Mouse (Mus musculus): ENCODE measurements around the gene Vps45. TPM values are rescaled to one million over a fixed set of nuclear protein-coding genes. Genes with fewer than 3 reads are reported as not detected.

Vps45 gene
- polyA plus RNA-seq (2017; shearing (Covaris generic)): 10 to 100 TPM; 22.0 to 26.8 TPM

GRCm38 (mm10) chr3:96058231-96058896 lies at the start of gene Vps45:
Gene Vps45, minus strand, starts transcription at chr3:96058466.

GRCm38 (mm10) chr3:96104261-96105065 lies 46.2 kb upstream of the Vps45 start, which contains the start of gene Otud7b:
Gene Otud7b, plus strand, starts transcription at chr3:96104527.

DNA sequence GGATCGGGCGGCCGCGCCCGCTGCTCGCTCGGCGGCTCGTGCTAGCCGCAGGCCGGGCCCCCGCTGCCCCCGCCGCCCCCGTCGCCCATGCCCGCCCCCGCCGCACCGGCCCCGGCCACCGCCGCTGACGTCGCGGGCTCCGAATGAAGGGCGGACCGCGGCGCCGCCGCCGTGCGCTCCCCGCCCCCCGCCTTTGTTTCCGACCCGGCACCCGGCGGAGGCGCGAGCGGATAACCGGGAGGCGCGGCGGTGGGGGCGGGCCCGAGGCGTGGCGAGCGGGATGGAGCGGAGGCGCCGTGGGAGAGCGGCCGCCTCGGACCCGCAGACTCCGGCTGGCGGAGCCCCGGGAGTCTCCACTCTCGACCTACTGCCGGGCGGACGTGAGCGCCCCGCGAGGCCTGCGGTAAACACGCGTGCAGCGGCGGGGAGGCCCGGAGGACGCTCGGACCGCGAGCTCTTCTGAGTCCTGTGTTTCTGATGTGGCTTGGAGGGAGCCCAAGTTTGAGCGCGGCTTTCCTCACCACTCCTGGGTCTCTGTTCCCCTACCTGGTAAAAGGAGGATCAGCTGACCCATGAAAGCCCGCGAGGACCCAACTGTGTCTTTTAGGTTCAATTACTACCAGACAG lies 62.4 kb downstream of the Vps45 start, which contains the start of gene Plekho1:
Gene Plekho1 (minus strand): TSS at position 200 of the 627 bp plus-strand sequence.

Other genes starting within 250 kb of the Vps45 start
- gene Rprd2, start 239.6 kb downstream of the Vps45 start, polyA plus RNA-seq (2017; shearing (Covaris generic)): 10 to 100 TPM; 27.2 to 27.6 TPM
- gene Prpf3, start 202.6 kb downstream of the Vps45 start, polyA plus RNA-seq (2017; shearing (Covaris generic)): 10 to 100 TPM; 57.4 to 73.7 TPM
- 100 to 1,000 TPM; 201 to 205 TPM for gene Mrps21, start 186.9 kb downstream of the Vps45 start, polyA plus RNA-seq (2017; shearing (Covaris generic))
- 10 to 100 TPM in 1 of 2 experiments, 1 to 10 TPM in 1; 7.7 to 11.6 TPM for gene Ciart, start 176.2 kb downstream of the Vps45 start, polyA plus RNA-seq (2017; shearing (Covaris generic))
- 1 to 10 TPM in 1 of 2 experiments, under 1 TPM in 1; 0.52 to 2.7 TPM for gene BC028528, start 166.5 kb downstream of the Vps45 start, polyA plus RNA-seq (2017; shearing (Covaris generic))
- gene Aph1a, start 164.5 kb downstream of the Vps45 start, polyA plus RNA-seq (2017; shearing (Covaris generic)): 10 to 100 TPM; 47.8 to 56.0 TPM
- not detected for gene Car14, start 153.8 kb downstream of the Vps45 start, polyA plus RNA-seq (2017; shearing (Covaris generic))
- gene Anp32e, start 129.2 kb downstream of the Vps45 start, polyA plus RNA-seq (2017; shearing (Covaris generic)): 100 to 1,000 TPM; 154 to 215 TPM
- gene Plekho1, start 62.5 kb downstream of the Vps45 start, polyA plus RNA-seq (2017; shearing (Covaris generic)): 10 to 100 TPM; 11.5 to 14.0 TPM
- gene Otud7b, start 46.1 kb upstream of the Vps45 start, polyA plus RNA-seq (2017; shearing (Covaris generic)): 10 to 100 TPM; 16.6 to 20.0 TPM
- 1 to 10 TPM in 1 of 2 experiments, under 1 TPM in 1; 0.95 to 3.8 TPM for gene Mtmr11, start 103.5 kb upstream of the Vps45 start, polyA plus RNA-seq (2017; shearing (Covaris generic))
- gene Sf3b4, start 113.9 kb upstream of the Vps45 start, polyA plus RNA-seq (2017; shearing (Covaris generic)): 100 to 1,000 TPM; 127 to 153 TPM
- 1 to 10 TPM; 2.4 to 2.7 TPM for gene Sv2a, start 122.7 kb upstream of the Vps45 start, polyA plus RNA-seq (2017; shearing (Covaris generic))
- 10 to 100 TPM; 23.2 to 32.3 TPM for gene Bola1, start 161.2 kb upstream of the Vps45 start, polyA plus RNA-seq (2017; shearing (Covaris generic))
- 1 to 10 TPM in 1 of 2 experiments, under 1 TPM in 1; 0.87 to 3.8 TPM for gene Hist2h2ab, start 161.4 kb upstream of the Vps45 start, polyA plus RNA-seq (2017; shearing (Covaris generic))
- gene Hist2h2ac, start 162.4 kb upstream of the Vps45 start, polyA plus RNA-seq (2017; shearing (Covaris generic)): 10 to 100 TPM in 1 of 2 experiments, 1 to 10 TPM in 1; 8.1 to 16.9 TPM
- 1 to 10 TPM; 4.7 to 5.5 TPM for gene Hist2h2be, start 162.7 kb upstream of the Vps45 start, polyA plus RNA-seq (2017; shearing (Covaris generic))
- 1 to 10 TPM in 1 of 2 experiments, under 1 TPM in 1; 0.34 to 1.4 TPM for gene Hist2h3c2, start 180.7 kb upstream of the Vps45 start, polyA plus RNA-seq (2017; shearing (Covaris generic))
- 100 to 1,000 TPM in 1 of 2 experiments, 10 to 100 TPM in 1; 64.9 to 115 TPM for gene Hist2h2aa2, start 181.8 kb upstream of the Vps45 start, polyA plus RNA-seq (2017; shearing (Covaris generic))
- 1 to 10 TPM in 1 of 2 experiments, not detected in 1; 1.5 TPM for gene Hist2h2aa1, start 187.0 kb upstream of the Vps45 start, polyA plus RNA-seq (2017; shearing (Covaris generic))
- not detected for gene Hist2h3c1, start 188.2 kb upstream of the Vps45 start, polyA plus RNA-seq (2017; shearing (Covaris generic))
- gene Hist2h4, start 204.8 kb upstream of the Vps45 start, polyA plus RNA-seq (2017; shearing (Covaris generic)): 1 to 10 TPM; 5.2 to 5.3 TPM
- 10 to 100 TPM in 1 of 2 experiments, 1 to 10 TPM in 1; 8.0 to 10.3 TPM for gene Hist2h3b, start 210.2 kb upstream of the Vps45 start, polyA plus RNA-seq (2017; shearing (Covaris generic))
- 10 to 100 TPM in 1 of 2 experiments, 1 to 10 TPM in 1; 8.1 to 21.6 TPM for gene Hist2h2bb, start 211.3 kb upstream of the Vps45 start, polyA plus RNA-seq (2017; shearing (Covaris generic))
- gene Fcgr1, start 235.5 kb upstream of the Vps45 start, polyA plus RNA-seq (2017; shearing (Covaris generic)): not detected

Measured in inflammation-experienced regulatory T-cells (primary cell).